Mouse (Mus musculus): ENCODE data around the gene Gm2007. TPM values are rescaled to one million over a fixed set of nuclear protein-coding genes. Genes with fewer than 3 reads are reported as not detected.

The Gm2007 gene
- 0.61 TPM for polyA plus RNA-seq (2014; fragmentation: Illumina TruSeq; extraction: RNeasy Lipid Tissue Mini Kit (QIAGEN cat#74804); ENCODE audit: low read depth, low replicate concordance)

GRCm38 (mm10) chr2:175741237-175741636 lies at the start of gene Gm2007:
TSS of gene Gm2007 (plus strand) at chr2:175741537.

GRCm38 (mm10) chr2:175703546-175703945 lies 37.8 kb upstream of the Gm2007 start, which contains the start of gene Zfp969:
TSS of gene Zfp969 (minus strand) at chr2:175703646.

DNA sequence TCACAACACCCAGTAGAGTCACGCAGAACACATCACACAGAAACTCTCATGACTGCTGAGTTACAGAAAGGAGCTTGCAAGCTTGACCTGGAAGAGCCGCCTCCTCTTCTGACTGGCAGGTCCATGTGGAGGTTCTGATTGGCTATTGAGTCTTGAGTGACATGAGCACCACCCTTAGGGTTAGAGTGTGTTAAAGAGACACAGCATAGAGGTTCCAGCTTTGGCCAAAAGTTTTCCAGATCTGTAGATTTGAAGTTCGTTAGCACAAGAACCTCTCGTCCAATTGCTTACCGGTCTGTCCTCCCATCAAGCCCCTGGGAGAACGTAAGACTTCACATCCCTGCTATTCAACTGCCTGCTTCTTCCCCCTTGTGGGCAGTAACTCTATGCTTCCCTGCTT lies 59.7 kb downstream of the Gm2007 start, which contains the start of gene Gm14288:
TSS of gene Gm14288 (minus strand) at position 101 of the 400 bp plus-strand sequence.

Other genes with a start within 250 kb of the Gm2007 start
- 0.61 TPM for gene Gm11007, start 97.6 kb upstream of the Gm2007 start, polyA plus RNA-seq (2014; fragmentation: Illumina TruSeq; extraction: RNeasy Lipid Tissue Mini Kit (QIAGEN cat#74804); ENCODE audit: low read depth, low replicate concordance)
- not detected for gene Zfp969, start 37.9 kb upstream of the Gm2007 start, polyA plus RNA-seq (2014; fragmentation: Illumina TruSeq; extraction: RNeasy Lipid Tissue Mini Kit (QIAGEN cat#74804); ENCODE audit: low read depth, low replicate concordance)
- gene Gm14288, start 59.6 kb downstream of the Gm2007 start, polyA plus RNA-seq (2014; fragmentation: Illumina TruSeq; extraction: RNeasy Lipid Tissue Mini Kit (QIAGEN cat#74804); ENCODE audit: low read depth, low replicate concordance) = 2.5 TPM
- gene Gm6710, start 127.7 kb downstream of the Gm2007 start, polyA plus RNA-seq (2014; fragmentation: Illumina TruSeq; extraction: RNeasy Lipid Tissue Mini Kit (QIAGEN cat#74804); ENCODE audit: low read depth, low replicate concordance) = 10.5 TPM
- gene Zfp966, start 189.6 kb downstream of the Gm2007 start, polyA plus RNA-seq (2014; fragmentation: Illumina TruSeq; extraction: RNeasy Lipid Tissue Mini Kit (QIAGEN cat#74804); ENCODE audit: low read depth, low replicate concordance) = 7.1 TPM
- 8.7 TPM for gene Gm2026, start 223.8 kb downstream of the Gm2007 start, polyA plus RNA-seq (2014; fragmentation: Illumina TruSeq; extraction: RNeasy Lipid Tissue Mini Kit (QIAGEN cat#74804); ENCODE audit: low read depth, low replicate concordance)

All from liver, adult 10 weeks (tissue).